Mouse (Mus musculus): Measurements from ENCODE around the gene Gm6034.

- no peak for TF ChIP-seq CTCF (IDR thresholded peaks at IDR 0.05; ENCODE audit: extremely low read depth, insufficient read depth, insufficient read length, insufficient replicate concordance)
- no peak for TF ChIP-seq POLR2A (IDR thresholded peaks at IDR 0.05; ENCODE audit: low read depth, low read length)
Observed at GRCm38 (mm10) chr17:36001121-36001897, 41.5 kb upstream of the Gm6034 start.
